Mouse (Mus musculus) CH12.LX (cell line): ENCODE measurements around the gene Tpsg1. TPM values are rescaled to one million over a fixed set of nuclear protein-coding genes. Genes with fewer than 3 reads are reported as not detected.

ENCODE experiments used
- DNase-seq: peaks from one replicate; pipeline ENCODE4 v3.0.0-alpha.2; 2013; ENCODE audit errors: extremely low read depth
- H3K27ac ChIP-seq: 2 replicates; pipeline ENCODE4 v1.5.1; 2012; ENCODE audit warnings: low read depth, mild to moderate bottlenecking, control low read depth, moderate library complexity; ENCODE audit not compliant: insufficient read depth
- H3K27me3 ChIP-seq: replicated peaks from 2 replicates; pipeline ENCODE3; 2012; ENCODE audit warnings: inconsistent platforms
- H3K36me3 ChIP-seq, 2 experiments: replicated peaks in 1 of 2; 2 replicates each; pipeline versions ENCODE3 to v1.6.1; 2012; ENCODE audit warnings: inconsistent platforms in 1 of 2, low read length in 1 of 2, mild to moderate bottlenecking in 1 of 2, mixed read lengths in 1 of 2, moderate library complexity in 1 of 2; ENCODE audit not compliant: control insufficient read depth in 1 of 2, insufficient read depth in 1 of 2
- H3K4me1 ChIP-seq, 2 experiments: 2 replicates each; pipeline ENCODE4 v1.6.1; 2012; ENCODE audit warnings: inconsistent platforms in 1 of 2, moderate library complexity in 1 of 2; ENCODE audit not compliant: insufficient read depth in 2 of 2, control insufficient read depth in 1 of 2
- H3K4me2 ChIP-seq: 2 replicates; pipeline ENCODE4 v1.6.1; 2012; ENCODE audit warnings: low read depth, mild to moderate bottlenecking, control low read depth; ENCODE audit not compliant: poor library complexity, insufficient read depth, severe bottlenecking
- H3K4me3 ChIP-seq, 3 experiments: fragments of 150-350 bp in 1 of 3; sonication (generic) in 1 of 3; replicated peaks in 1 of 3; 2 replicates each; pipeline versions ENCODE3 to v1.5.1; 2011 to 2012; ENCODE audit warnings: low read depth in 2 of 3, low read length in 2 of 3, mild to moderate bottlenecking in 2 of 3, moderate library complexity in 2 of 3, control low read depth in 1 of 3, improper control_type of control experiment in 1 of 3, inconsistent platforms in 1 of 3, mixed read lengths in 1 of 3; ENCODE audit not compliant: poor library complexity in 1 of 3
- H3K79me2 ChIP-seq: replicated peaks from 2 replicates; pipeline ENCODE4 v1.6.1; 2012; ENCODE audit warnings: mild to moderate bottlenecking, moderate library complexity; ENCODE audit not compliant: control insufficient read depth, poor library complexity, insufficient read depth, severe bottlenecking; ENCODE audit errors: extremely low read depth
- H3K9ac ChIP-seq: 2 replicates; pipeline ENCODE4 v1.6.1; 2012; ENCODE audit warnings: low read depth, mild to moderate bottlenecking, control low read depth, moderate library complexity; ENCODE audit not compliant: insufficient read depth
- H3K9me3 ChIP-seq: replicated peaks from 2 replicates; pipeline ENCODE3; 2012; ENCODE audit warnings: low read length, inconsistent platforms, mixed read lengths
- BHLHE40 ChIP-seq: IDR thresholded peaks from 2 replicates; pipeline ENCODE4 v1.6.1; 2011; ENCODE audit warnings: mild to moderate bottlenecking, low read depth, low read length, improper control_type of control experiment
- CHD2 ChIP-seq: IDR thresholded peaks from 2 replicates; pipeline ENCODE4 v1.6.1; 2011; ENCODE audit warnings: low read length, improper control_type of control experiment
- CTCF ChIP-seq, 2 experiments: IDR thresholded peaks in 1 of 2; conservative IDR thresholded peaks in 1 of 2; 2 replicates each; pipeline ENCODE4 v1.5.1; 2011 to 2012; ENCODE audit warnings: low read depth in 2 of 2, low read length in 2 of 2, improper control_type of control experiment in 1 of 2, inconsistent platforms in 1 of 2, mild to moderate bottlenecking in 1 of 2, moderate library complexity in 1 of 2
- ELF1 ChIP-seq: IDR thresholded peaks from 2 replicates; pipeline ENCODE4 v1.6.1; 2014; ENCODE audit warnings: low read depth, mild to moderate bottlenecking, inconsistent platforms, low read length, improper control_type of control experiment
- ETS1 ChIP-seq: conservative IDR thresholded peaks from 2 replicates; pipeline ENCODE4 v1.6.1; 2012; ENCODE audit warnings: low read depth, mild to moderate bottlenecking, inconsistent platforms, low read length, improper control_type of control experiment, moderate library complexity
- HCFC1 ChIP-seq: IDR thresholded peaks from 2 replicates; pipeline ENCODE4 v1.6.1; 2012; ENCODE audit warnings: low read depth, mild to moderate bottlenecking, inconsistent platforms, low read length, improper control_type of control experiment
- IRF4 ChIP-seq: IDR thresholded peaks from 2 replicates; pipeline ENCODE4 v1.6.1; 2014; ENCODE audit warnings: low read depth, mild to moderate bottlenecking, inconsistent platforms, low read length, improper control_type of control experiment
- JUN ChIP-seq: IDR thresholded peaks from 2 replicates; pipeline ENCODE4 v1.6.1; 2011; ENCODE audit warnings: low read depth, mild to moderate bottlenecking, low read length, improper control_type of control experiment, moderate library complexity; ENCODE audit not compliant: insufficient read depth
- JUND ChIP-seq: conservative IDR thresholded peaks from 2 replicates; pipeline ENCODE4 v1.6.1; 2011; ENCODE audit warnings: low read depth, low read length, improper control_type of control experiment
- KAT2A ChIP-seq: IDR thresholded peaks from 2 replicates; pipeline ENCODE4 v1.6.1; 2012; ENCODE audit warnings: low read length, improper control_type of control experiment, inconsistent platforms; ENCODE audit not compliant: insufficient replicate concordance
- MAX ChIP-seq: IDR thresholded peaks from 2 replicates; pipeline ENCODE4 v1.6.1; 2011; ENCODE audit warnings: low read length, improper control_type of control experiment
- MAZ ChIP-seq: IDR thresholded peaks from 2 replicates; pipeline ENCODE4 v1.6.1; 2012; ENCODE audit warnings: low read depth, mild to moderate bottlenecking, inconsistent platforms, low read length, improper control_type of control experiment, moderate library complexity
- MXI1 ChIP-seq: IDR thresholded peaks from 2 replicates; pipeline ENCODE4 v1.6.1; 2011; ENCODE audit warnings: mild to moderate bottlenecking, low read depth, low read length, improper control_type of control experiment
- NRF1 ChIP-seq: IDR thresholded peaks from 2 replicates; pipeline ENCODE4 v1.6.1; 2014; ENCODE audit warnings: low read depth, mild to moderate bottlenecking, inconsistent platforms, low read length, improper control_type of control experiment, moderate library complexity
- PAX5 ChIP-seq: IDR thresholded peaks from 2 replicates; pipeline ENCODE4 v1.6.1; 2012; ENCODE audit warnings: low read length, inconsistent platforms, mixed read lengths
- POLR2AphosphoS2 ChIP-seq: IDR thresholded peaks from 2 replicates; pipeline ENCODE4 v1.6.1; 2011; ENCODE audit warnings: low read depth, low read length, improper control_type of control experiment
- RCOR1 ChIP-seq: conservative IDR thresholded peaks from 2 replicates; pipeline ENCODE4 v1.6.1; 2012; ENCODE audit warnings: low read depth, mild to moderate bottlenecking, inconsistent platforms, low read length, improper control_type of control experiment
- SIN3A ChIP-seq: IDR thresholded peaks from 2 replicates; pipeline ENCODE4 v1.6.1; 2012; ENCODE audit warnings: low read length, improper control_type of control experiment, inconsistent platforms
- SMC3 ChIP-seq: IDR thresholded peaks from 2 replicates; pipeline ENCODE4 v1.6.1; 2011; ENCODE audit warnings: low read depth, low read length, improper control_type of control experiment
- USF1 ChIP-seq: IDR thresholded peaks from 2 replicates; pipeline ENCODE4 v1.6.1; 2014; ENCODE audit warnings: low read depth, mild to moderate bottlenecking, inconsistent platforms, low read length, improper control_type of control experiment
- USF2 ChIP-seq: conservative IDR thresholded peaks from 2 replicates; pipeline ENCODE4 v1.6.1; 2011; ENCODE audit warnings: low read depth, low read length, improper control_type of control experiment
- ZC3H11A ChIP-seq: IDR thresholded peaks from 2 replicates; pipeline ENCODE4 v1.6.1; 2012; ENCODE audit warnings: low read depth, mild to moderate bottlenecking, inconsistent platforms, low read length, improper control_type of control experiment
- ZKSCAN1 ChIP-seq: IDR thresholded peaks from 2 replicates; pipeline ENCODE4 v1.6.1; 2012; ENCODE audit warnings: low read depth, inconsistent platforms, low read length, improper control_type of control experiment, borderline replicate concordance
- ZNF384 ChIP-seq: IDR thresholded peaks from 2 replicates; pipeline ENCODE4 v1.6.1; 2012; ENCODE audit warnings: low read depth, low read length, improper control_type of control experiment, inconsistent platforms
- dilution Hi-C: fragments of 300-500 bp; cut with MboI; formaldehyde crosslinking; loops from 2 replicates; pipeline ENCODE4 v1.14.3; 2020; ENCODE audit warnings: low sequenced_read_pairs; ENCODE audit not compliant: extremely low pct_unique_long_range_greater_than_20kb, extremely low pct_ligation_motif_present
- in situ Hi-C: fragments of 300-500 bp; cut with MboI; formaldehyde crosslinking; loops from 3 replicates; pipeline ENCODE4 v1.14.3; 2019; ENCODE audit warnings: low sequenced_read_pairs, low pct_ligation_motif_present, low pct_unique_long_range_greater_than_20kb, mixed read lengths
- polyA plus RNA-seq: library from polyadenylated mRNA; unstranded; fragments of >175 nt; gene quantifications from 2 replicates; pipeline ENCODE4 v1.2.1, GENCODE M21; 2012; ENCODE audit warnings: low read depth; ENCODE audit not compliant: insufficient read length
- total RNA-seq, 2 experiments: library from RNA; depleted of rRNA; stranded (reverse); fragments of 300-350 nt in 1 of 2; fragments of >200 nt in 1 of 2; gene quantifications; 2 replicates each; pipeline ENCODE4 v1.2.3; 2012 to 2014

Gene Tpsg1
- total and polyA plus RNA-seq, 3 experiments = not detected

DNA sequence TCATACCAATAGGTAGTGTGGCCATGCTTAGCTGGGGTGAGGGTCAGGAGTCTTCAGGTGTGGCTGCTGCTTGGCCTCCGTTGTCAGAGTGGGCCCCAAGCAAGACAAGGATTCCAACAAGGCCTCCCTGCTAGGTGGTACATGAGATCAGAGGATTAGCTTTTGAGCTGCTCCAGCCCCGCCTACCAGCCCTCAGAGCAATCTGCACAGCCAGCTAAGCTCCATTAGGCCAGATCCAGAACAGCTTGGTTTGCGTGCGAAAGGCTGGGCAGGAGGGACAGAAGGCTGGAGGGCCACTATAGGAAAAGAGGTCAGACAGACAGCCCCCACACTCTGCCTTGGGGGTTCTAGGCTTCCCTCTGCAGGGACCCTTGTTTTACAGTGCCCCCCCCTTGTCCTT is 32.4 kb downstream of the Tpsg1 start:
- TF ChIP-seq BHLHE40 = no peak
- no peak for TF ChIP-seq SIN3A
- no peak for TF ChIP-seq ZKSCAN1
- TF ChIP-seq NRF1 = no peak
- no peak for TF ChIP-seq JUND
- no peak for TF ChIP-seq JUN
- TF ChIP-seq ZNF384 = no peak
- no peak for TF ChIP-seq CTCF (conservative IDR thresholded peaks at IDR 0.05 in 1 of 2, IDR thresholded peaks at IDR 0.05 in 1 of 2; ENCODE audit: low read depth in 2 of 2, low read length in 2 of 2)
- TF ChIP-seq ZC3H11A = no peak
- no peak for TF ChIP-seq SMC3
- no peak for TF ChIP-seq POLR2AphosphoS2
- no peak for TF ChIP-seq ELF1
- DNase-seq = no peak
- dilution Hi-C loops = no loop called here

DNA sequence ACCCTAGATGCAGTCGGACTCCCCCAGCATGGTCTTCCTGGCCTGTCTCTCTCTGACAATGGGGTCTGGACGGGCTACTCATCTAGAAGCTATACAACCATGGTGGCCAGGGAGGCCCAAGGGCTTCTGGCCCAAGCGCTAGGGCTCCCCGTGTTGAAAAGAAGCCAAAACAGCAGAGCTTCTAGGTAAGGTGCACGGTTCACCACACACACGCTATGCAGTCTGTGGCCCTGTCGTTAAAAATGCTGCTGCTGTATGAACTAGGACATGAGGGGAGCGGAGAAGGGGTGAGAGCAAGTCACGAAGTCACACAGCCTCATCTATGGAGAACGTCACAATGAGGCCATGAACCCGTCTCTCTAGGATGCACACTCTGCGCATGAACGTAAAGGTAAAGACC is 33.2 kb downstream of the Tpsg1 start:
- dilution Hi-C loops (no loop called here), in situ Hi-C loops (loop anchor here (5.0 kb wide), 1 partner anchor 70 kb away; no protein-coding TSS in a partner anchor)
- Histone ChIP-seq H3K27me3 (peaks cover 71% of the 10 kb centered on the region), H3K36me3 (no peaks in the 10 kb centered on the region), H3K4me3 (no peak overlapping the region), H3K79me2 (no peaks in the 10 kb centered on the region), H3K9me3 (no peaks in the 10 kb centered on the region), H3K4me1 (no peaks in the 10 kb centered on the region), H3K9ac (no peak overlapping the region), H3K4me2 (no peak overlapping the region), H3K27ac (no peak overlapping the region)
- TF ChIP-seq PAX5 (no peak), KAT2A (no peak), RCOR1 (no peak), HCFC1 (no peak), CHD2 (no peak), USF1 (no peak), USF2 (no peak), IRF4 (no peak), NRF1 (no peak), ETS1 (no peak), MAZ (no peak), MAX (no peak), CTCF (conservative IDR thresholded peaks at IDR 0.05 in 1 of 2, IDR thresholded peaks at IDR 0.05 in 1 of 2; ENCODE audit: low read depth in 2 of 2, low read length in 2 of 2) (no peak), MXI1 (no peak)
- DNase-seq = no peak

More for the DNA sequence above, 32.4 kb downstream of the Tpsg1 start:
- Histone ChIP-seq H3K4me3 (no peak overlapping the region), H3K27me3 (peaks cover 70% of the 10 kb centered on the region), H3K27ac (no peak overlapping the region), H3K9me3 (no peaks in the 10 kb centered on the region), H3K4me2 (no peak overlapping the region), H3K79me2 (no peaks in the 10 kb centered on the region), H3K36me3 (no peaks in the 10 kb centered on the region), H3K9ac (no peak overlapping the region), H3K4me1 (no peaks in the 10 kb centered on the region)
- in situ Hi-C loops = loop anchor here (5.0 kb wide), 1 partner anchor 71 kb away; no protein-coding TSS in a partner anchor
